Mouse (Mus musculus) colon, adult 2 months (tissue): ENCODE results near the gene Mut. TPM values are rescaled to one million over a fixed set of nuclear protein-coding genes. Genes with fewer than 3 reads are reported as not detected.

Experiments used
- polyA plus RNA-seq: library from polyadenylated mRNA; depleted of rRNA; stranded (reverse); fragments of >200 nt; gene quantifications from 2 replicates; pipeline ENCODE4 v1.2.3, GENCODE M21; 2012; rRNA removed

Gene Mut
- polyA plus RNA-seq = 6.5 and 8.6 TPM in 2 replicates

DNA sequence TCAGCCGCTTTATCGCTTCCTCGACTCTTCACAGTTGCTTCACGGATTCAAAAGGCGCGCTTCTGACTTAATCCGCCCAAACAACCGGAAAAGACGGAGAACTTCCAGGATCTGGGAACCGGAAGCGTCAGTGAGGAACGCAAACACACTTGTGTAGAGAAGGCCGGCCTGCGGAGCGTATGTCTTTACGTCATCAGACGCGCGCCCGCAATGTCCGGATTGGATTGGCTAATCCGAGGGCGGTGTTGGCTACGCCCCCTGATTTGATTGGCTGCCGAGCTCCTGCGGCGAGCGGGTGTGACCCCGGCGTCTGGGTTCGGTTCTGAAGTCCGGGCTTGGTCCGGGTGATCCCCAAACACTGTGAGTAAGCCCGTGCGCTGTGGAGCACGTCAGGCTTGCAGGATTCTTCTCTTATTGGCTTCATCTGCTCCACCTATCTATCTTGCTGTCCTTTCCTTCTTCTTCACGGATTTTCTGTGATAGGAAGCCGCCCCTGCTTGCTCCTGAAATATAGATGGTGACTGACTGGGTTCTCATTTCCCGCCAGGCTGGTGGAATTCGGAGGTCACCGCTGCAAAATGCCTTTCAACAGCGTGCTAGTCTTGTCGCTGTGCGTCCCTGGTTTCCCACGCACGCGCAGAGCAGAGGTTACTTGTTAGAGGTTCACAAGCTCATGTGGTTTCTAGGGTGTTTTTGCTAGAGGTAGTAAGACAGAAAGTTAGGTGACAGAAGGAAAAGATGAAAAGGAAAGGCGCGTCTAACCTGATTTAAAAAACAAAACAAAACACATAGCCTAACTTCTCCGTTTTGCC lies at the start of gene Mut, which contains the start of gene Cenpq:
Mut (plus strand) TSS at position 266 of the 812 bp plus-strand sequence.
Cenpq (minus strand) TSS at position 628 of the 812 bp plus-strand sequence.

DNA sequence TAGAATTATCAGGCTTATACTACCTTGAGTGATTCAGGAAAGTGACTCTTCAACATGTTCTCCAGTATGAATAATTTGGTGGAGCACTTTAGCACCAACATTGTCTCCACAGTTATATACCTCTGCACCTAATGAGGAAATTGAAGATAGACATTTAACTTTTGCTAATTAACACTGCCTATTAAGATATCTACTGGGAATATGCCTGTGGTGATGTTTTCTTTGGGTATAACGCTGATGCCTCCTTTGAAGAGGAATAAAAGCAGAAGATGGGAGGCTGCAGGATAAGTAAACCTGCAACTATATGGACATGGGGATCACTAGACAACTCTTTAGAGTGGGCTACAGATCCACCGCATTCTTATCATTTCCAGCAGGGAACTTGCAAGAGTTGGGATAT lies 20.2 kb upstream of the Mut start, which contains the start of gene Glyatl3:
Glyatl3 (minus strand) TSS at position 101 of the 400 bp plus-strand sequence.

Other genes starting within 250 kb of the Mut start
- gene Esp1, start 207.6 kb upstream of the Mut start, polyA plus RNA-seq = not detected in 2 replicates
- not detected in 2 replicates for gene Crisp2, start 127.7 kb upstream of the Mut start, polyA plus RNA-seq
- gene Rhag, start 123.6 kb upstream of the Mut start, polyA plus RNA-seq = not detected in 2 replicates
- 11.5 and 14.1 TPM in 2 replicates for gene 9130008F23Rik, start 54.1 kb upstream of the Mut start, polyA plus RNA-seq
- not detected in 2 replicates for gene Glyatl3, start 20.3 kb upstream of the Mut start, polyA plus RNA-seq
- gene Cenpq, start 362 bp downstream of the Mut start, polyA plus RNA-seq = 0.70 and 0.79 TPM in 2 replicates